Mouse (Mus musculus) layer of hippocampus, adult 8-10 months (tissue): ENCODE measurements at regions not wholly inside any gene's neighbourhood (a gene's known extent, or its start where the extent isn't known, plus 50 kb on each side); places are given as distances from the start of the nearest gene placed in this dataset.

Source experiments
- DNase-seq, 2 experiments: peaks; one replicate each; pipeline ENCODE4 v3.0.0; 2022; ENCODE audit warnings: low spot score in 2 of 2

DNA sequence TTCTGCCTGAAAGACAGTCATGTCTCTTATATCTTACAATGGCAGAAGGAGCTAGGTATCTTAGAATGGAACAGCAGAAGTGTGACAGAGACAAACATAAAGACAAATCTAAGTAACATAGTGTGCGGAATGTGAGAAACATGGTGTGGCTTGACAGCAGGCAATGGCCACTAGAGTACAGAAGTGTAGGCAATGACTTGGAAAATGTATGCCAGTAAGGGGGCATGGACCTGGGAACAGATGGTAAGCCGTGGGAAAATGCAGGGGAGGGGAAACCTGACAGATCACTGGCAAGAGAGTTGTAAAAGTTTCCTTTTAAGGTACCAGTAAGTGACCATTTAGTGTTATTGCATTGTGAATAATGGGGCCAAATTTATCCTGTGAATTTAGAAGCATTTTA lies 1238.0 kb upstream of the Slc7a12 start:
- no peak for DNase-seq

- DNase-seq, result no peak
These were observed 1233.0 kb upstream of the Slc7a12 start for GRCm38 (mm10) chr3:13247537-13247936.

- no peak for DNase-seq
These were observed 1231.7 kb upstream of the Slc7a12 start for GRCm38 (mm10) chr3:13248789-13249188.

GRCm38 (mm10) chr3:13250721-13251120 lies 1229.8 kb upstream of the Slc7a12 start:
- DNase-seq, result no peak

GRCm38 (mm10) chr3:13254061-13254460 lies 1226.4 kb upstream of the Slc7a12 start:
- peak; percentile 14 to 23 for DNase-seq
